30 mouse cellular contexts compared by ENCODE assay signal in genomic region chr13:91167561-91167960, GRCm38 (mm10). TPM values are rescaled to one million over a fixed set of nuclear protein-coding genes. Genes with fewer than 3 reads are reported as not detected.
A peak's percentile ranks its signal among the peaks of the same experiment; 100 is the strongest.
DNase-seq lines count a peak whose midpoint lies in the region; ATAC-seq and TF ChIP-seq lines count a peak whose summit lies in the region.
"Had no signal": no experiment of that assay in that cellular context is flagged by ENCODE, and none has a peak within 500 bp of the region (broad histone marks: within the 10 kb centered on the region; RNA-seq: fewer than 3 reads in every experiment).

No protein-coding gene starts in this region.

- peak overlapping the region; percentile 37; the same call in 1 of the 2 replicates for H3K27ac ChIP-seq in heart, embryonic 13.5 days (replicated peaks)
- no peak overlapping the region for H3K27ac ChIP-seq in heart, embryonic 10.5 days
- H3K27ac ChIP-seq in liver, embryonic 15.5 days (replicated peaks): no peak overlapping the region
- H3K27ac ChIP-seq in kidney, adult 2 months (ENCODE audit: insufficient read depth, low read depth, low read length): no peak overlapping the region
- H3K27ac ChIP-seq: embryonic facial prominence, embryonic 10.5 days; embryonic facial prominence, embryonic 15.5 days; forebrain, embryonic 12.5 days; heart, embryonic 15.5 days; hindbrain, embryonic 12.5 days; hindbrain, postnatal 0 days; left cerebral cortex, adult 2 months; limb, embryonic 13.5 days had no signal

- no peak overlapping the region for H3K9ac ChIP-seq in heart, embryonic 13.5 days
- no peak overlapping the region for H3K9ac ChIP-seq in liver, embryonic 15.5 days
- H3K9ac ChIP-seq: embryonic facial prominence, embryonic 15.5 days; forebrain, embryonic 12.5 days; heart, embryonic 15.5 days; hindbrain, embryonic 12.5 days; limb, embryonic 13.5 days had no signal

- H3K27me3 ChIP-seq in heart, embryonic 13.5 days (replicated peaks): no peaks in the 10 kb centered on the region
- H3K27me3 ChIP-seq in heart, embryonic 10.5 days (ENCODE audit: insufficient read depth, poor library complexity, severe bottlenecking): no peaks in the 10 kb centered on the region
- no peaks in the 10 kb centered on the region for H3K27me3 ChIP-seq in G1E (ENCODE audit: insufficient read depth, low read length)
- no peaks in the 10 kb centered on the region for H3K27me3 ChIP-seq in liver, embryonic 15.5 days
- no peaks in the 10 kb centered on the region for H3K27me3 ChIP-seq in kidney, adult 2 months (replicated peaks; ENCODE audit: control insufficient read depth, insufficient read depth, low read length)
- H3K27me3 ChIP-seq: embryonic facial prominence, embryonic 15.5 days; forebrain, embryonic 12.5 days; heart, embryonic 15.5 days; hindbrain, embryonic 12.5 days; limb, embryonic 13.5 days; Patski had no signal

- peaks cover 51% of the 10 kb centered on the region for H3K4me1 ChIP-seq in heart, embryonic 13.5 days
- peaks cover 50% of the 10 kb centered on the region for H3K4me1 ChIP-seq in heart, embryonic 10.5 days
- H3K4me1 ChIP-seq in G1E (ENCODE audit: insufficient read depth, low read depth, low read length): peaks cover 70% of the 10 kb centered on the region
- peaks cover 29% of the 10 kb centered on the region for H3K4me1 ChIP-seq in liver, embryonic 15.5 days (replicated peaks)
- H3K4me1 ChIP-seq in kidney, adult 2 months (ENCODE audit: control insufficient read depth, insufficient read depth, low read length): no peaks in the 10 kb centered on the region
- H3K4me1 ChIP-seq: hindbrain, embryonic 12.5 days had no signal

- TF ChIP-seq CTCF in G1E (IDR thresholded peaks at IDR 0.05; ENCODE audit: low read depth, low read length): no peak
- no peak for TF ChIP-seq CTCF in kidney, adult 2 months (conservative IDR thresholded peaks at IDR 0.05; ENCODE audit: insufficient read depth, insufficient read length, low read depth, low read length)

- TF ChIP-seq POLR2A in kidney, adult 2 months (IDR thresholded peaks at IDR 0.05; ENCODE audit: low read depth, low read length): no peak

- H3K9me3 ChIP-seq in heart, embryonic 13.5 days: no peaks in the 10 kb centered on the region
- H3K9me3 ChIP-seq in heart, embryonic 10.5 days: no peaks in the 10 kb centered on the region
- no peaks in the 10 kb centered on the region for H3K9me3 ChIP-seq in G1E (replicated peaks)
- H3K9me3 ChIP-seq in liver, embryonic 15.5 days (replicated peaks): no peaks in the 10 kb centered on the region
- H3K9me3 ChIP-seq: embryonic facial prominence, embryonic 10.5 days; embryonic facial prominence, embryonic 15.5 days; forebrain, embryonic 12.5 days; heart, embryonic 15.5 days; hindbrain, embryonic 12.5 days; limb, embryonic 13.5 days had no signal

- WGBS in heart, embryonic 13.5 days: 31% methylated on average over 5 of the region's 5 CpGs
- WGBS in heart, embryonic 10.5 days: 34% methylated on average over 5 of the region's 5 CpGs
- 24% methylated on average over 5 of the region's 5 CpGs for WGBS in liver, embryonic 15.5 days (ENCODE audit: insufficient replicate concordance)
- 95% methylated on average over 5 of the region's 5 CpGs for WGBS in kidney, adult 2 months

- no peak for ATAC-seq in heart, embryonic 13.5 days (ENCODE audit: extremely low read depth, insufficient number of reproducible peaks, low FRiP score, low TSS enrichment)
- ATAC-seq in G1E (ENCODE audit: extremely low read depth, insufficient number of reproducible peaks, low FRiP score, poor library complexity, severe bottlenecking): peak; percentile 54
- ATAC-seq in granulocyte monocyte progenitor cell, adult 5-6 weeks (replicated peaks; ENCODE audit: poor library complexity, severe bottlenecking): peak; percentile 20; the same call in 1 of the 2 replicates
- 0 out of 2 replicates have a peak, but pooled peaks have one; percentile 28 for ATAC-seq in liver, embryonic 15.5 days (ENCODE audit: insufficient read depth)
- ATAC-seq: hindbrain, postnatal 0 days; intestine, postnatal 0 days; Patski had no signal

- H3K4me2 ChIP-seq in heart, embryonic 13.5 days: no peak overlapping the region
- no peak overlapping the region for H3K4me2 ChIP-seq in liver, embryonic 15.5 days
- H3K4me2 ChIP-seq: embryonic facial prominence, embryonic 15.5 days; forebrain, embryonic 12.5 days; heart, embryonic 15.5 days; hindbrain, embryonic 12.5 days; limb, embryonic 13.5 days had no signal

- H3K36me3 ChIP-seq in heart, embryonic 13.5 days: no peaks in the 10 kb centered on the region
- H3K36me3 ChIP-seq in heart, embryonic 10.5 days: no peaks in the 10 kb centered on the region
- H3K36me3 ChIP-seq in G1E (replicated peaks): no peaks in the 10 kb centered on the region
- no peaks in the 10 kb centered on the region for H3K36me3 ChIP-seq in liver, embryonic 15.5 days (replicated peaks)
- H3K36me3 ChIP-seq in kidney, adult 2 months (ENCODE audit: control insufficient read depth, insufficient read depth, low read length): no peaks in the 10 kb centered on the region
- H3K36me3 ChIP-seq: embryonic facial prominence, embryonic 10.5 days; embryonic facial prominence, embryonic 15.5 days; forebrain, embryonic 12.5 days; heart, embryonic 15.5 days; hindbrain, embryonic 12.5 days; limb, embryonic 13.5 days had no signal

- no peak overlapping the region for H3K4me3 ChIP-seq in heart, embryonic 13.5 days
- no peak overlapping the region for H3K4me3 ChIP-seq in heart, embryonic 10.5 days
- H3K4me3 ChIP-seq in G1E (ENCODE audit: low read depth, low read length): peak overlapping the region; percentile 28; the same call in 1 of the 2 replicates
- H3K4me3 ChIP-seq in liver, embryonic 15.5 days (replicated peaks): no peak overlapping the region
- H3K4me3 ChIP-seq in kidney, adult 2 months (ENCODE audit: insufficient read depth, low read depth, low read length): no peak overlapping the region
- H3K4me3 ChIP-seq: embryonic facial prominence, embryonic 10.5 days; embryonic facial prominence, embryonic 15.5 days; forebrain, embryonic 12.5 days; heart, embryonic 15.5 days; hindbrain, embryonic 12.5 days; left cerebral cortex, adult 2 months; limb, embryonic 13.5 days had no signal

- no peak for DNase-seq in heart, embryonic 10.5 days (ENCODE audit: low spot score)
- DNase-seq in G1E (ENCODE audit: low spot score): no peak
- DNase-seq in kidney, adult 2 months: no peak
- no peak for DNase-seq in layer of hippocampus, adult 8-10 months (ENCODE audit: low spot score in 2 of 2)
- no peak for DNase-seq in ovary, adult 18-20 months (ENCODE audit: low spot score)
- DNase-seq: adrenal gland, postnatal 25 days; B cell, adult 2 months; cerebellum, adult 11-12 months; cerebellum, postnatal 25 days; gastrocnemius, postnatal 14 days; heart, adult 18-20 months; kidney, postnatal 14 days; lung, adult 2 months; lung, postnatal 4 days; midbrain, embryonic 14.5 days; retina, postnatal 1 day; right cerebral cortex, postnatal 14 days had no signal

RNA-seq across cellular contexts. Expression of gene Atg10, which starts 56.2 kb away (rescaled TPM):
- polyA plus RNA-seq in heart, embryonic 13.5 days (2015; fragmentation: Nextera tagmentation; extraction: Ambion mirVana): 21.6 and 26.5 TPM in 2 replicates
- polyA plus RNA-seq in heart, embryonic 10.5 days (2016; fragmentation: Nextera tagmentation; extraction: Ambion mirVana): 15.1 and 19.5 TPM in 2 replicates
- total RNA-seq in G1E (2014; fragmentation: Nextera tagmentation) (19.5 and 23.3 TPM in 2 replicates), G1E (2017) (9.4 and 10.1 TPM in 2 replicates)
- polyA plus RNA-seq in G1E (2012): 0.10 and 0.28 TPM in 2 replicates
- 10.7 and 16.9 TPM in 2 replicates for total RNA-seq in granulocyte monocyte progenitor cell, adult 5-6 weeks (2014; fragmentation: Nextera tagmentation)
- 15.7 and 18.9 TPM in 2 replicates for total RNA-seq in granulocyte monocyte progenitor cell, adult 5-6 weeks (2017)
- 3.2 and 3.3 TPM in 2 replicates for polyA plus RNA-seq in liver, embryonic 15.5 days (2015; fragmentation: Nextera tagmentation; extraction: Ambion mirVana)
- polyA plus RNA-seq in kidney, adult 2 months (2012; rRNA removed): 4.4 and 7.8 TPM in 2 replicates
- 10 to 100 TPM; 13.8 to 18.1 (median 15.1) TPM for total RNA-seq in layer of hippocampus, adult 8-10 months (2022)
